Mouse (Mus musculus) megakaryocyte-erythroid progenitor cell, adult 5-6 weeks (primary cell): ENCODE measurements around the gene 1700020D05Rik. TPM values are rescaled to one million over a fixed set of nuclear protein-coding genes. Genes with fewer than 3 reads are reported as not detected.

Source experiments
- ATAC-seq: replicated peaks from 2 replicates; pipeline ENCODE4 v1.8.0; 2016; ENCODE audit warnings: mild to moderate bottlenecking, inconsistent platforms; ENCODE audit not compliant: severe bottlenecking, poor library complexity, low FRiP score, low TSS enrichment
- total RNA-seq, 2 experiments: library from RNA; stranded (forward) in 1 of 2; stranded (reverse) in 1 of 2; fragments of 200-1000, 215-1000 nt in 1 of 2; fragments of >200 nt in 1 of 2; fragmentation: Nextera tagmentation in 1 of 2; gene quantifications; 2 replicates each; pipeline ENCODE4 v1.2.3; 2014 to 2017

The 1700020D05Rik gene
- total RNA-seq, 2 experiments from 2014 or later: 1.6 TPM; not detected in 1

DNA sequence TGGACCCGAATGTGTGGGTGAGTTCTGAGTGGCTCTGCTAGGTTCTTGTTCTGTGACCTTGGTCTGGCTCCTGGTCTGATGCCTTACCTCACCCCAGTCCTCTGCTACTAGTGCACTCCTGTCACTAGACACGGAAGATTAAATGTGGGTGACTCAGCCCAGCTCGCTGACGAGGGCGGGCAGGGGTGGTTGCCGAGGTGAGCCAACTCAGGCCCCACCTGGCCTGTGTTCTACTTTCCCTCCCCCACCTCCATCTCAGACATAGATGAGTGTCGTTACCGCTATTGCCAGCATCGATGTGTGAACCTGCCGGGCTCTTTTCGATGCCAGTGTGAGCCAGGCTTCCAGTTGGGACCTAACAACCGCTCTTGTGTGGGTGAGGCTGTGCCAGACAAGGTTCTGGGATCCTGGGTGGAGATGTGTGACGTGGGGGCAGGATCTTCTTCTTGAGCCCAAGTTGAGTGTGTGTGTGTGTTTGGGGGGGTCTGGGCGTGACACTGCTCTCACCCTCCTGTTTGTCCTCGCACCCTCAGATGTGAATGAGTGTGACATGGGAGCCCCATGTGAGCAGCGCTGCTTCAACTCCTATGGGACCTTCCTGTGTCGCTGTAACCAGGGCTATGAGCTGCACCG lies 25.8 kb downstream of the 1700020D05Rik start:
- ATAC-seq: no peak

DNA sequence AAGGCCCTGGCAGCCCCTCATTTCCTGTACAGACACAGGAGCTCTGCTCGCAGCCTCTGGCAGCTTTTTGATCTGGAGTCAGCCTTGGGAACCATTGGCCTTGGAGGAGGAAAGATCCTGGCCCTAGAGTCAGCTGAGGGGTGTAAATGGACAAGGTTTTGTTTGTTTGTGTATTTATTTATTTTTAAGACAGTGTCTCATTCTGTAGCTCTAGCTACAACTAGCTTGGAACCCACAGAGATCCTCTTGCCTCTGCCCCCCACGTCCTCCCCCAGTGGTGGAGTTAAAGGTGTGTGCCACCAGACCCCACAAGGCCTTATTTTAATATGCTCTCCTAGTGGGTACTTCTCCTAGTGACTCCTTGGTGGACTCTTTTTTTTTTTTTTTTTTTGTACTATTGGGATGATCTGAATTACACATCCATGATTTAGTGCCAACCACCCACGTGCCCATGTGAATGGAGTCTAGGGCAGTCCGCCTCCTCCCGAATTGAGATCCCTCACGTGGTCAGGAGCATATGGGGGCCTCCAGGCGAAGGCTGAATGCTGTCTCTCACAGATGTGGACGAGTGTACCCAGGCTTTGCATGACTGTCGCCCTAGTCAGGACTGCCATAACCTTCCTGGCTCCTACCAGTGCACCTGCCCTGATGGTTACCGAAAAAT lies 26.5 kb downstream of the 1700020D05Rik start:
- ATAC-seq: no peak

DNA sequence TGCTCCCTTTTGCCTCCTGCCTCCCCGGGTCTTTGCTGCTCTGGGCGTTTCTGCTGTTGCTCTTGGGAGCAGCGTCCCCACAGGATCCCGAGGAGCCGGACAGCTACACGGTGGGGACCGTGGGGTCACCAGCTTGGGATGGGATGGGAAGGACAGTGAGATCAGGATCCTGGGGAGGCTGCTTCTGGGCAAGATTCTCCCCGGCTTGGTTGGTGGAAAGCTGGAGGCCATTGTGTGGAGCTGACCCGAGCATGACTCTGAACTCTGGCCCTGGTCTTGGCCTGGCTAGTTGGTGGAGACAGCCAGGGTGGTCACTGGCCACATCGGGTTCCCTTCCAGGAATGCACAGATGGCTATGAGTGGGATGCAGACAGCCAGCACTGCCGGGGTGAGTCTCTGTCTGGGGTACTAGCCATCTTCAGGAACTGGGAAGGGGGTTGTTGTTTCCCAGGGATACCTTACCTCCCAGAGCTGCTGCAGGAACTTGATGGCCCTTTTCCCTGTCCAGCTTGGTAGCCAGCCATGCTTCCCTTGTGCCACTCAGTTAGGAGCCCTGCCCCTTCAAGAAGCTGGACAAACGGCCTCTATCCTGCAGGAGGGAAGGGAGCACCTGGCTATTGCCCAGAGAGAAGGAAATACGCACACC lies 28.4 kb downstream of the 1700020D05Rik start:
- no peak for ATAC-seq

DNA sequence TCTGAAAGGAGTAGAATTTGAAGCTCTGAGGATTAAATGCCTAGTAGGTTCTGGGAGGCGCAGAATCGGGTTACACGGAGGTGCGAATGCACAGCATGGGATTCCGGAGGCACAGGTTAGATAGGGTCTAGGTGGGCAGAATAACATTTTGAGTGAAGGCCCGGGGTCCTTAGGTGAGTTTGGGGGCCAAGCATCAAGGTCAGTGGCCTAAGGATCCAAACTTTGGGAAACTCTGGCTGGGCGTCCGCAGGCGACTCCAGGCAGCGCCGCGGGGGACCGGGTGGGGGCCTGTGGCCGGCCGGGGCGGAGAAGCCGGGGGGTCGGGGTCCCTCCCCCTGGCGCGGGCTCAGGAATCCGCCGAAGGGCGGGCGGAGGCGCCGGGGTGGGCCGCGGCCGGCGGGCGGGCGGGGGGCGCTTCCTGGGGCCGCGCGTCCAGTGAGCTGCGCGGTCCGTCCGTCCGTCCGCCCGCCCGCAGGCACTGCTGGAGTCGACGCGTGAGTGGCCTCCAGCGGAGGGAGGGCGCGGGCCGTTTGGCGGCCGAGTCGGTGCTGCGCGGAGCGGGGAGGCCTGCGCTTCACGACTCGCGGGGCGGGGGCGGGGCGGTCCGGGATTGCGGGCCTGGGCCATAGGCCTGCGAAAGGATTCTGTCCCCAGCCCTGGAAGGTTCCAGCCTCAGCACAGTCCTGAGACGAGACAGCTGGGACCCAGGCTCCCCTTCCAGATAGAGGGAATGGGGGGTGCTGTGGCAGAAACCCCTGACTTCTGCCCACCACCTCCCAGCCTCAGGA lies 29.1 kb downstream of the 1700020D05Rik start:
- ATAC-seq: no peak

DNA sequence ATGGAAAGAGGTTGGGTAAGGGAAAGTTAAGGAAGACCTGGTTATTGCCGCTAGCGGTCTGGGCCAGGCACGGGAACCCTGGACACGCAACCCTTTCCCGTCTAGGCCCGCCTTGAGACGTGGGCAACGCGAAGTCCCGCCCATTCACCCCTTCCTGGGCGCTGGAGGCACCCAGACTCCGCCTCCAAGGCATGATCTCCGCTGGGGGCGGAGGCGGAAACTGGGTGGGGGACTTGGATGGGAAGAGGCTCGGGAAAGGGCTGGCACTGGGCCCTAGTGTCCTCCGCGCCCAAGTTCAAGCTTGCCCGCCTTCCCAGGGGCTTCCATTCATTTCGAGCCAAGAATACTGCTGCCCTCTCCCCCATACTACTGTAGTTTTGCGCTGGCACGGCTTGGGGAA lies 29.9 kb downstream of the 1700020D05Rik start, which contains the start of gene Efemp2:
Gene Efemp2 (plus strand): TSS at position 235 of the 400 bp plus-strand sequence.
- ATAC-seq: peak; percentile 45; the same call in 1 of the 2 replicates

DNA sequence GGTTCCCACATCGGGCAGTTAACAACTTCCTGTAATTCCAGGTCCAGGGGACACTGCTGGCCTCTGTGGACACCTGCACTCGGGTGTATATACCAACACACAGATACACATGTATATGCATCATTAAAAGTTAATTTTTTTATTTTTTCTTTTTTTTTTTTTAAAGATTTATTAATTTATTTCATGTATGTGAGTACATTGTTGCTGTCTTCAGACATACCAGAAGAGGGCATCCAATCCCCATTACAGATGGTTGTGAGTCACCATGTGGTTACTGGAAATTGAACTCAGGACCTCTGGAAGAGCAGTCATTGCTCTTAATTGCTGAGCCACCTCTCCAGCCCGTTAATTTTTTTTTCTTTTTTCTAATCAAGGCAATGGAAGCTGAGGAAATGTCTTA lies 30.7 kb downstream of the 1700020D05Rik start:
- no peak for ATAC-seq

DNA sequence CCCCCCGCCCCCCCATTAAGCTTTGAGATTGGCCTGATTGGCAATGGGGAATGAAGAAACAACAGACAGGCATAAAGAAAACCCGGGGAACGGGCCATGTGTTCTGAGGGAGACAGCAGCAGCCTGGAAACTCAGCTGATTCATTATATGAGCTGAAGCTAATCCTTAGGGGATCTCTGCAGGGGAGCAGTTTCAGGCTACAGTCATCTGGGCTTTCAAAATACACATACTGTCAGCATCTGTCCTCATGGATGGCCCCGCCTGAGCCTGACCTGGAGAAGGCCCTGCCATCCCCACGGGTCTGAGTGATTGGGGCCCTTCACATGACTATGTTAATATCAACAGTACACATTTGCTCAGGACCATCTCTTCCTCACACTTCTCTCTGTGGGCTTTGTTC lies 31.7 kb downstream of the 1700020D05Rik start:
- ATAC-seq: no peak

DNA sequence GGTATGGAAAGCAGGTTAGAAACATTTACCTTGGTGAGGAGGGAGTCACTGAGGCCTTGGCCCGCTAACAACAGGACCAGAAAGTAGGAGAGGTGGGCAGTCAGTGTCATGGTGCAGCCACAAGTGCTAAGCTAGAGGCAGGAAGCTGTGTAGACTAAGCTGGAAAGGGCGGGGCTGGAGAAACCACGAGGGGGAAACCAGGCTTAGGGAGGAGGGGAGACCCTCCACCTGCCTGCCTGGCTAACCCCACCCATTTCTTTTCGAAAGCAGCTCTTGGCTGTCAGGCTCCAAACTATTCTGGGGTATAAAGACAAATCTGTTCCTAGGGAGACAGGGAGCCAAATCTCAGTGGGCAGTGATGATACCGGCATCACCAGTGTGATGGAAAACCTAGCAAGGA lies 35.2 kb downstream of the 1700020D05Rik start, which contains the start of gene Ctsw:
Gene Ctsw (minus strand): TSS at position 134 of the 400 bp plus-strand sequence.
- no peak for ATAC-seq

DNA sequence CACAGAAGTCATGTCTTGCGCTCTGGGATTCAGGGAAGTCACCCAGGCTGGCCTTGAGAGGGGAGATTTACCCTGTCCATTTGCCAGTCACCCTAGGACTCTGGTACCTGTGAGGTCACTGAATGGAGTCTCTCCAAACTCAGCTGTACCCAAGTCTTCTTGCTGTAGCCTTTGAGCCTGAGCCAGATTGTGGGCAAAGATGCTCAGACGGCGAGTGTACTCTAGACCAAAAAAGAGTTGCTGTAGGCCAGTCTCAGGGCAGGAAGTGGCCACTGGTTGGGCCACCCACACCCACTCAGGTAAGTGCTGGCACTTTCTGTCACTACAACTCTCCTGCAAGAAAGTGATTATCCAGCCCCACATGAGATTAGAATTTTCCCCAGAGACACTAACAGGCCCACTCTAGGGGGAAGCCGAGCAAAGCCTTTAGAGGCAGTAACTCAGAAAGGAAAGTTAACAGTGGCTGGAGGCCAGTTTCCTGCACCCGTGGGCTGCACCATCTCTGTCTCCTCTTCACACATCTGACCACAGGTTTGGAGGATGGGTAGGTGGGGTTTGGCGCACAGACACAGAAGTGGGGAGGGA lies 36.6 kb downstream of the 1700020D05Rik start:
- no peak for ATAC-seq

DNA sequence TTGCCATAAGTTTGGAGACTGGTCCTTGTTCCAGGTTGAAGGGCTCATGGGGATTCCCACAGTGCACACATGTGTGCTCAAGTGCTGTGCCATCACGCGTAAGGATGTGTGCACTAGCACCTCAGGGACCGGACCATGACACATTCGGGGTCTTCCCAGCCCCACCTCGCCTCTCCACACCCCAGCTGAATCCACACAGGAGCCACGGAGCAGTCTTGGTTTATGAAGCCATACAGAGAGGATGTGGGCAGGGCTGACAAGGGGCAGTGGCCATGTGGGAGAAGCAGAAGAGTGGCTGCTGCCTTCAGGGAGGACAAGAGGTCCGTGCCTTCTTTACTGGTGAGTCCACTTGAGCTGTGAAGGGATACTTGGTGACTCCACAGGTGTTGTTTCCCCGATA lies 38.5 kb downstream of the 1700020D05Rik start:
- ATAC-seq: no peak

DNA sequence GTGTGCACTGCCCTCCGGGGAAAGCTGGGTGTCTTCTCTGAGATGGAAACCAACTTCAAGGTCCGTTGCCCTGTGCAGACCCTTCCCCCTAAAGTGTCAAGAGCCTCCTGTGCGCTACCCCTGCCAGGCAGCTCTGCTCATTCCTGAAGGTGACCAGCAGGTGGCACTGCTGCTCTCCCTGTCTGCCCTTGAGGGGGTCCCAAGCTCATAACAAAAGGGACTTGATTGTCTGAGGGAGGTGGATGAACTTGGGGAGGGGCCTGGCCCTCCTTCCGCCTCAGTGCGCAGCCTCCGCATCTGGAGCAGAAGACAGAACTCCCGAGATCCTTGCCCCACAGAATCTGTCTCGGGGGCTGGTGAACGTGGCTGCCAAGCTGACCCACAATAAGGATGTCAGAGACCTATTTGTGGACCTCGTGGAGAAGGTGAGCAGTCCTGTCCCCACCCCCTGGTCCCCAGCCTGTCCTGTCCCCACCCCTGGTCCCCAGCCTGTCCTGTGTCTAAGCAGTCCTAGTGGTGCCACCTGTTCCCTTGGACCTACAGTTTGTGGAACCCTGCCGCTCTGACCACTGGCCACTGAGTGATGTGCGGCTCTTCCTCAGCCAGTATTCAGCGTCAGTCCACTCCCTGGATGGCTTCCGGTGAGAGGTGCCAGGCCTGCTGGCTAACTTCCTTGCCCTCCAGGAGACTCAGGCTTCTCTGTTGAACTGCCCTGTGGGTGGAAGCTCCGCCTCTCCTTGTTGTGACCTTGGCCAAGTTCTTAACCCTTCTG lies 39.6 kb downstream of the 1700020D05Rik start:
- no peak for ATAC-seq

DNA sequence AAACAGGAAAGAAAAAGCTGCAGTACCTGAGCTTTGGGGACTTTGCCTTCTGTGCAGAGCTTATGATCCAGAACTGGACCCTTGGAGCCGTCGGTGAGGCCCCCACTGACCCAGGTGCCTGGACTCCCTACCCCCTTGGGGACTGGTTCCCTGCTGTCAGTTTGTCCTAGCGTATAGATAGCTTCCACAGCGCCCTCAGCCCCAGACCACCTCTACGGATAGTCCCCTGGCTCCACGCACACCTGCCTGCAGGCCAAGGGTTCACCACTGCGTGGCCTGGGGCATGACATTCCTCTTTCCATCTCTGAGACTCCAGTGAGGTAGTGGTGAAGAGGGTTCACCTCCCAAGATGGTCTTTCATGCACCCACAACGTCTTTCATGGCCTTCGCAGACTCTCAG lies 40.4 kb downstream of the 1700020D05Rik start:
- no peak for ATAC-seq

DNA sequence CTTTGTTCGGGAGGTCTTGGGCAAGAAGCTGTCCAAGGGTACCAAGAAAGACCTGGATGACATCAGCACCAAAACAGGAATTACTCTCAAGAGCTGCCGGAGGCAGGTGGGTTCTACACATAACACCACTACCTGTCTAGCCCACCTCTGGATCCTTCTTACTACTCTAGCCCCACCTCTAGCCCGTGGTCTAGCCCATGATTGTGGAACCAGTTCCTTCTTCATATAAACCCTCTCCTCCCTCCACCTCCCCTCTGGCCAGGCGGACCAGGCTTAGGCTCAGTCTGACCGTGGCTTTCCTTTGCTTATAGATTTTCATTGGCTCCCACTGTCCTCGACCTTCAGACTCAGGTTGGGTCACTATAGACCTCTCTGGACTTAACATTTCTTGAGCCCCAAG lies 42.2 kb downstream of the 1700020D05Rik start:
- ATAC-seq: no peak

DNA sequence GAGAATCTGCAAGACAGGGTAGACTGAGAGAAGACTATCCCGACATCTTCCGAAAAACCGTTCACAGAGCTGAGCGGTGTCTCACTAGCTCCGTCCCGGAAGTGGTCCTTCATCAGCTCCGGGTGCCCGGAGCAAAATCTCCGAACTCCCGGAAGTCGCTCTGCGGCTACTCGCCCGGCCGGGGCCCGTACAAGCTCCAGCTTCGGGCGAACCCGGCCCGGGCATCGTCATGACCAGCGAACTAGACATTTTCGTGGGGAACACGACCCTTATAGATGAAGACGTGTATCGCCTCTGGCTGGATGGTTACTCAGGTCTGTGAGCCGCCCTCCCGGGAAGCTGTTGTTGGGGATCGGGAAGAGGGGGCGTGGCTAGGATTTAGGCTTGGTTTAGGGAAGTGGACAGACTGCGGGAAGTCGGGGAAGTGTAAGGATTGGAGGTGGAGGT lies 43.1 kb downstream of the 1700020D05Rik start, which contains the start of gene Fibp:
Gene Fibp (plus strand): TSS at position 151 of the 447 bp plus-strand sequence.
- ATAC-seq: peak; percentile 69; the same call in 1 of the 2 replicates

DNA sequence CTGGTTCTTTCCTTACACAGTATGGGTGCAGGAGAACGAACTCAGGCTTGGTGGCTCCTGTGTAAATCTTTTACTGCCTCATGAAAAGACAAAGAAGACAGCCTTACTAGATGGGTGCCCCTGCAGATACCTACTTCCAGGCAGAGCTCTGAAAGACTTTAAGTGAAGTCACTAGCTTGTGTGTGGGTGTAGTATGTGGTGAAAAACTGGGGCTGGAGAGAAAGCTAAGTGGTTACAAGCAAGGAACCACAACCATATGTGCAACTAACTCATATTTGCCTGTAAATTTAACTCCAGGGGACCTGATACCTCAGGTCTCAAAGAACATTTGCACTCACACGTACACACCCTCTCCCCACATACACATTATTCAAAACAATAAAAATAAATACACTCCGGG lies 43.7 kb downstream of the 1700020D05Rik start:
- ATAC-seq: no peak

DNA sequence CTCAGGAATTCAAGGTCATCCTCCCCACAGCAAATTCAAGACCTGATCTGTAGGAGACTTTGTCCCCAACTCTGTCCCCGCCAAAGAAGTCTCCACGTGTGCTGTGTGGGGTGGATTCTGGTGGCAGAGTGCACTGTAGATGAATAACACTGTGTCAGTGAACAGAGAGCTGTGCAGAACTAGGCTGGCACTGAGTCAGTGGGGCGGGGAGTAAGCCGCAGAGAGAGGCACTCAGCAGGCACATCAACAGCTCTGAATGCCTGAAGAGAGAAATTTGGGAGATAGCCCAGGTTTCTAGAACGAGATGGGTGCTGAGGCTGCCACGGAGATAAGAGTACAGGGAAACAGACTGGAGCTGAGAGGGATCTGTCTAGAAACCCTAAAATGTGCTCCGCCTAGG lies 44.6 kb downstream of the 1700020D05Rik start:
- ATAC-seq: no peak

DNA sequence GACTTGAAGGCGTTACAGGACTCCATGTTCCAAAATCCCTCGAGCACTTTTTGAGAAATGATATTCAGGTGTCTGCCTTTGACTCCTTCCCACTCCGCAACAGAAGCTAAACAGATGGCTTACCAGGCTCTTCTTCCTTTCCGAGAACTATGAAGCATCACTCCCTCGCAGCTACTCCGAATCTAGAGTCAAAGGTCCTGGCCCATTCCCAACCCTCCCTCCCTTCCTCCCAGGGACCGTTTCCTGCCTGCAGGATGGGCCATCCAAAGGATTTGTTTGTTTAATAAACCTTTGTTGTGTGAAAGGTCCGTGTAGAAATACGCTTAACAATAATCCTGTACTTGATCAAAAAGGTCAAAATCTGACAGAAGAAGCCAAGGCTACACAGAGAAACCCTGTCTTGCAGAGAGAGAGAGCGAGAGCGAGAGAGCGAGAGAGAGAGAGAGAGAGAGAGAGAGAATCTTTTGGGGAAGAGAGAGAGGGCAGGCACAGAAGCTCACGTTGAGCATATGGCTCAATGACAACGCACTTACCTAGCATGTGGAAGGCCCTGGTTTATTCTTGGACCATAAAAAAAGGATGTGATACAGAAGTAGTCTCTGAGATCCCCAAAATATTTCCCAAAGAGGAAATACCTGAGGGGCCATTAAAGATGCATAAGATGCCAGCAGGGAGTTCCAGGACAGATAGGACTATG lies 45.7 kb downstream of the 1700020D05Rik start, which contains the start of gene Ccdc85b:
Gene Ccdc85b (minus strand): TSS at position 149 of the 697 bp plus-strand sequence.
- ATAC-seq: no peak
